26 mouse cellular contexts compared by ENCODE assay signal in the genomic region with DNA sequence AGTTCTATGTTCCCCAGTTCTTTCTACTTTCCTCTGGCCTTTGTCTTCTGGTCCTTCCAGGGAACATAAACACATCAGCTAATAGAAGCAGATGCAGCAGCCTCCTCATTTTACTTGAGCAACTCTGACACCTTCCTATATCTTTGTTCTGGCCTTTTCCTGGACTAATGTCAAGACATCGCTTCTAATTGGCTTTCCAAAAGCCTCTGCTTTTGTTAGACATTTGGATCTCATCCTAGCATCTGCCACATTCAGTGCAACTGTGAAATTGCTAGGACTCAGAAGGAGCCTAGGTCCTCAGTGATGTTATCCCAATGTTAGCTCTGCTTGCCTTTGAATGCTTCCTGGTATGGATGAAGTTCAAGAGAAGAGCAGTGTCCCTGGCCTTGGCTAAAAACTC.
"Had no signal": no experiment of that assay in that cellular context is flagged by ENCODE, and none has a peak within 500 bp of the region (broad histone marks: within the 10 kb centered on the region; RNA-seq: fewer than 3 reads in every experiment).

No protein-coding gene starts in this region.

- H3K9ac ChIP-seq: heart, embryonic 12.5 days; hindbrain, embryonic 12.5 days; hindbrain, embryonic 15.5 days; intestine, embryonic 15.5 days; limb, embryonic 13.5 days; limb, embryonic 15.5 days; liver, embryonic 12.5 days; liver, embryonic 14.5 days had no signal

- H3K27ac ChIP-seq: heart, embryonic 10.5 days; hindbrain, embryonic 10.5 days; hindbrain, embryonic 12.5 days; hindbrain, embryonic 15.5 days; intestine, embryonic 15.5 days; layer of hippocampus, adult 2 months; limb, embryonic 13.5 days; limb, embryonic 15.5 days; liver, embryonic 12.5 days; liver, embryonic 14.5 days had no signal

- H3K4me2 ChIP-seq: heart, embryonic 12.5 days; hindbrain, embryonic 12.5 days; hindbrain, embryonic 15.5 days; intestine, embryonic 15.5 days; limb, embryonic 13.5 days; limb, embryonic 15.5 days; liver, embryonic 12.5 days had no signal

- ATAC-seq: inflammation-experienced regulatory T-cells, adult 6 months; intestine, embryonic 15.5 days; intestine, postnatal 0 days; liver, embryonic 12.5 days had no signal

- H3K4me3 ChIP-seq: heart, embryonic 10.5 days; heart, embryonic 12.5 days; hindbrain, embryonic 10.5 days; hindbrain, embryonic 12.5 days; hindbrain, embryonic 15.5 days; intestine, embryonic 15.5 days; layer of hippocampus, adult 2 months; limb, embryonic 13.5 days; limb, embryonic 15.5 days; liver, embryonic 12.5 days had no signal

- H3K36me3 ChIP-seq: heart, embryonic 10.5 days; heart, embryonic 12.5 days; hindbrain, embryonic 10.5 days; hindbrain, embryonic 12.5 days; hindbrain, embryonic 15.5 days; intestine, embryonic 15.5 days; limb, embryonic 13.5 days; limb, embryonic 15.5 days; liver, embryonic 12.5 days had no signal

- H3K27me3 ChIP-seq: heart, embryonic 12.5 days; hindbrain, embryonic 12.5 days; hindbrain, embryonic 15.5 days; intestine, embryonic 15.5 days; limb, embryonic 13.5 days; limb, embryonic 15.5 days; liver, embryonic 12.5 days had no signal

- DNase-seq: gastrocnemius, postnatal 10 days; gastrocnemius, postnatal 25 days; heart, adult 18-20 months; heart, postnatal 10 days; heart, postnatal 4 days; kidney, adult 18-20 months; kidney, adult 8-10 months; kidney, postnatal 10 days; kidney, postnatal 25 days; kidney, postnatal 4 days; layer of hippocampus, adult 9-11 months; layer of hippocampus, postnatal 36 days; left cerebral cortex, postnatal 4 days had no signal

- H3K9me3 ChIP-seq: heart, embryonic 10.5 days; heart, embryonic 12.5 days; hindbrain, embryonic 10.5 days; hindbrain, embryonic 12.5 days; hindbrain, embryonic 15.5 days; intestine, embryonic 15.5 days; limb, embryonic 13.5 days; limb, embryonic 15.5 days; liver, embryonic 12.5 days had no signal

- H3K4me1 ChIP-seq: heart, embryonic 10.5 days; heart, embryonic 12.5 days; hindbrain, embryonic 10.5 days; hindbrain, embryonic 12.5 days; hindbrain, embryonic 15.5 days; intestine, embryonic 15.5 days; limb, embryonic 13.5 days; limb, embryonic 15.5 days; liver, embryonic 12.5 days had no signal
